Mouse (Mus musculus) stomach, embryonic 15.5 days (tissue): ENCODE results near the gene Dpy19l3. TPM values are rescaled to one million over a fixed set of nuclear protein-coding genes. Genes with fewer than 3 reads are reported as not detected.

Experiments used
- ATAC-seq: fragments of 200-750 bp; cut with Nextera tagmentation; 2 replicates; pipeline ENCODE4 v1.8.0; 2017; ENCODE audit warnings: low read depth, moderate number of reproducible peaks, moderate TSS enrichment; ENCODE audit not compliant: insufficient read depth, low FRiP score
- H3K27ac ChIP-seq: fragments of 300-500 bp; sonication (generic); 2 replicates; pipeline ENCODE4 v1.5.1; 2015; ENCODE audit warnings: mild to moderate bottlenecking, inconsistent platforms
- H3K27me3 ChIP-seq: fragments of 300-500 bp; sonication (generic); replicated peaks from 2 replicates; pipeline ENCODE4 v1.6.1; 2015; ENCODE audit warnings: inconsistent platforms
- H3K36me3 ChIP-seq: fragments of 300-500 bp; sonication (generic); 2 replicates; pipeline ENCODE4 v1.6.1; 2015; ENCODE audit warnings: inconsistent platforms
- H3K4me1 ChIP-seq: fragments of 300-500 bp; sonication (generic); 2 replicates; pipeline ENCODE4 v1.6.1; 2015; ENCODE audit warnings: inconsistent platforms
- H3K4me2 ChIP-seq: fragments of 300-500 bp; sonication (generic); 2 replicates; pipeline ENCODE4 v1.6.1; 2015; ENCODE audit warnings: mild to moderate bottlenecking, inconsistent platforms
- H3K4me3 ChIP-seq: fragments of 300-500 bp; sonication (generic); replicated peaks from 2 replicates; pipeline ENCODE4 v1.5.1; 2015; ENCODE audit warnings: inconsistent platforms
- H3K9ac ChIP-seq: fragments of 300-500 bp; sonication (generic); 2 replicates; pipeline ENCODE4 v1.6.1; 2015; ENCODE audit warnings: inconsistent platforms
- H3K9me3 ChIP-seq: fragments of 300-500 bp; sonication (generic); 2 replicates; pipeline ENCODE4 v1.6.1; 2016; ENCODE audit warnings: inconsistent platforms
- WGBS: fragments of 180-500 bp; shearing (Covaris S2); methylation state at CpG from one replicate; pipeline ENCODE4 v1.1.7; 2015; 5-methylcytosine and 5-hydroxymethylcytosine counted together
- polyA plus RNA-seq: library from polyadenylated mRNA; unstranded; fragments of >200 nt; fragmentation: Nextera tagmentation; extraction: Ambion mirVana; gene quantifications from 2 replicates; pipeline ENCODE4 v1.2.1, GENCODE M21; 2015

Dpy19l3 gene
- polyA plus RNA-seq, 1 experiment from 2014 or later = 21.1 TPM

GRCm38 (mm10) chr7:35746686-35747396 is 7.4 kb downstream of the Dpy19l3 start:
- H3K9ac ChIP-seq = no peak overlapping the region
- H3K9me3 ChIP-seq = no peaks in the 10 kb centered on the region
- WGBS = 86% methylated on average over 12 of the region's 12 CpGs
- no peak overlapping the region for H3K4me2 ChIP-seq
- no peaks in the 10 kb centered on the region for H3K27me3 ChIP-seq
- no peak overlapping the region for H3K27ac ChIP-seq
- H3K4me1 ChIP-seq = no peaks in the 10 kb centered on the region
- H3K36me3 ChIP-seq = 0 out of 2 replicates have a peak, but pooled peaks cover 3% of the 10 kb centered on the region
- no peak overlapping the region for H3K4me3 ChIP-seq
- ATAC-seq = no peak

- 69% methylated on average over 6 of the region's 6 CpGs for WGBS
- H3K4me2 ChIP-seq = no peak overlapping the region
Observed at GRCm38 (mm10) chr7:35745281-35745702, 9.0 kb downstream of the Dpy19l3 start.

DNA sequence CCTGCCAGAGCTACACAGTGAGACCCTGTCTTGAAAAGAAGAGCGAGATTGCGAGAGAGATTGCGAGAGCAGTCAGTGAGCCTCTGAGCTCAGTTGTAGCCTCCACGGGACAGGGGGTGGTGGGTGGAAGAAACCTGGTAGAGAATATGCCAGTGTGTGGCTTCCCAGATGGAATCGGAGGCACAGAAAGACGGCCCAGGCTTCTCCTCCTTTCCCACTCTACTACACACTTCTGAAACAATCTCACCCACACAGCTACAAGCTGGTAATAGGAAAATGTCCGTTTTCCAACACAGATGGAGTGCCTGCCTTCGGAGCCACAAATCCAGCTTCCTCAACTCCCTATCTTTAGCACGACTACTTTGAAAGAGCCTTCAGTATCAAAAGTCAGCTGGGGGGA is 9.5 kb downstream of the Dpy19l3 start:
- Histone ChIP-seq H3K27me3 (no peaks in the 10 kb centered on the region), H3K27ac (no peak overlapping the region), H3K4me3 (no peak overlapping the region), H3K36me3 (peaks cover 3% of the 10 kb centered on the region; the same call in 1 of the 2 replicates), H3K4me2 (no peak overlapping the region), H3K9me3 (no peaks in the 10 kb centered on the region), H3K4me1 (no peaks in the 10 kb centered on the region), H3K9ac (no peak overlapping the region)
- ATAC-seq = no peak
- WGBS = 89% methylated on average over 9 of the region's 9 CpGs

More at GRCm38 (mm10) chr7:35745281-35745702, 9.0 kb downstream of the Dpy19l3 start:
- ATAC-seq = peak; percentile 28; the same call in 1 of the 2 replicates
- no peaks in the 10 kb centered on the region for H3K4me1 ChIP-seq
- H3K27me3 ChIP-seq = no peaks in the 10 kb centered on the region
- no peak overlapping the region for H3K9ac ChIP-seq
- H3K4me3 ChIP-seq = no peak overlapping the region
- H3K9me3 ChIP-seq = no peaks in the 10 kb centered on the region
- H3K27ac ChIP-seq = no peak overlapping the region
- 0 out of 2 replicates have a peak, but pooled peaks cover 3% of the 10 kb centered on the region for H3K36me3 ChIP-seq

DNA sequence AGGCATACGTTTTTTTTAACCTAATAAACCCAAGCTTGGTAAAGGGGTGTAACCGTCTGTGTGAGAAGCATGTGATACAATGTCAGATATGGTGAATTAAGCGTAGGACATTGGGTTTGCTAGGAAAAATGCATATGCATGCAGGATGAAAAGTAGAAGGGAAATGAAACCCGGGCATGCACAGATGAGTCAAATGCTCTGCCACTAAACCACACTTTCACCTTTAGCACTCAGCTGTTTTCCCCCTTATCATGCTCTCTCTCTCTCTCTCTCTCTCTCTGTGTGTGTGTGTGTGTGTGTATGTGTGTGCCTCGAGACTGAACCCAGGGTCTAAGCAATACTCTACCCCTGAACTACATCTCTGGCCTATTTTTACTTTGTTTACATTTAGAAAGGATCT is 11.9 kb downstream of the Dpy19l3 start:
- Histone ChIP-seq H3K4me2 (no peak overlapping the region), H3K4me3 (no peak overlapping the region), H3K9me3 (no peaks in the 10 kb centered on the region), H3K27me3 (no peaks in the 10 kb centered on the region), H3K36me3 (no peaks in the 10 kb centered on the region; the same call in 1 of the 2 replicates), H3K4me1 (no peaks in the 10 kb centered on the region), H3K27ac (no peak overlapping the region), H3K9ac (no peak overlapping the region)
- 62% methylated on average over 5 of the region's 5 CpGs for WGBS
- ATAC-seq = no peak

DNA sequence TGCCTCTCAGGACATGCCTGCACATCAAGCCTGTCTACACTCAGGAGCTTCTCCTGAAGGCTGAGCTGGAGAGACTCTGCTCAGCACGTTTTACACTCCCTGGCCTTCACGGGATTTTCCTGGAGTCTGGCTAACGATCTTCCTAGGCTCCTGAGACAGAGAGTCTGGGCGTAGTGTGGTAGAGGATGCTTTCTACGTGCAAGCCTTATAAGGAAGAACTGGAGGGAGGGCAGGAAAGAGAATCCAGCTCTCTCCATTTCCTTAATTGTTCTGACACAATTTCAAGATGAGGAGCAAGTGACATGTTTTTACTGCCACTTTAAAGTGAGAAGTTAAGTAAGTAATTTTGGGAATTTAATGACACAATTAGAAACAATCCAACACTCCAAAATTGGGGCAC is 12.4 kb downstream of the Dpy19l3 start:
- no peak overlapping the region for H3K9ac ChIP-seq
- 75% methylated on average over 5 of the region's 5 CpGs for WGBS

DNA sequence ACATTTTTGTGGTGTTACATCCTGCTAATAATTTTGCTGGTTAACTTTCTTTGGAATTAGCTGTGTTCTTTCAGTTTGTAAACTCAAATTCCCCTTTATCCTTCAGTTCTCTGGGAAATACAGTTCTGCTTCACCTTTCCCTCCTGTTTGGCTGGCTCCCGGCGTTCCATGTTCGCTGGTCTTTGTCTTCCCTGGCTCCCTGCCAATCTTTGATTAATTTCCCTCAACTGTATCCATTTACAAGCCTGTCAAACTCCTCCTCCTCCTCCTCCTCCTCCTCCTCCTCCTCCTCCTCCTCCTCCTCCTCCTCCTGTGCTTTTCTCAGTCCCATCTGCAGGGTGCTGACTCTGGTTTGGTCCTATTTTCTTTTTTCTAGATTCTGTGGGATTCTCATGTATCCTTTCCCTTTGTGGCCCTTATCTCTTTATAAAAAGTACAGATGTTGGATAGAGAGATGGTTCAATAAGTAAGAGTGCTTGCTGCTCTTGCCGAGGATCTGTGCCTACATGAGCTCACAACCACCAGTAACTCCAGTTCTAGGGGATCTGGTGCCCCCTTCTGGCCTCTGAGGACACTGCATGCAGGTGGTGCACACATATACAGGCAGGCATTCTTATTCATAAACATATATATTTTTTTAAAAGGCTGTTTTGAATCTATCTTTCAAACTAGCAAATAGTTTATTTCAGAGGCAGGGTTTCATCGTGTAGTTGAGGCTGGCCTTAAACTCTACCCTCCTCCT is 13.6 kb downstream of the Dpy19l3 start:
- H3K9me3 ChIP-seq = no peaks in the 10 kb centered on the region
- no peaks in the 10 kb centered on the region for H3K27me3 ChIP-seq
- H3K9ac ChIP-seq = no peak overlapping the region
- no peak overlapping the region for H3K4me2 ChIP-seq
- no peaks in the 10 kb centered on the region; the same call in 1 of the 2 replicates for H3K36me3 ChIP-seq
- no peak overlapping the region for H3K27ac ChIP-seq
- H3K4me1 ChIP-seq = no peaks in the 10 kb centered on the region
- 55% methylated on average over 5 of the region's 5 CpGs for WGBS
- H3K4me3 ChIP-seq = no peak overlapping the region
- ATAC-seq = no peak

More for the DNA sequence above, 12.4 kb downstream of the Dpy19l3 start:
- Histone ChIP-seq H3K36me3 (no peaks in the 10 kb centered on the region; the same call in 1 of the 2 replicates), H3K4me2 (no peak overlapping the region), H3K4me3 (no peak overlapping the region), H3K27me3 (no peaks in the 10 kb centered on the region), H3K4me1 (no peaks in the 10 kb centered on the region), H3K27ac (no peak overlapping the region), H3K9me3 (no peaks in the 10 kb centered on the region)
- no peak for ATAC-seq

GRCm38 (mm10) chr7:35738871-35739270 is 15.4 kb downstream of the Dpy19l3 start:
- ATAC-seq = no peak
- no peaks in the 10 kb centered on the region for H3K4me1 ChIP-seq
- no peak overlapping the region for H3K4me2 ChIP-seq
- no peak overlapping the region for H3K9ac ChIP-seq
- no peak overlapping the region for H3K4me3 ChIP-seq
- no peaks in the 10 kb centered on the region; the same call in 1 of the 2 replicates for H3K36me3 ChIP-seq
- H3K27me3 ChIP-seq = no peaks in the 10 kb centered on the region
- no peaks in the 10 kb centered on the region for H3K9me3 ChIP-seq
- no peak overlapping the region for H3K27ac ChIP-seq

DNA sequence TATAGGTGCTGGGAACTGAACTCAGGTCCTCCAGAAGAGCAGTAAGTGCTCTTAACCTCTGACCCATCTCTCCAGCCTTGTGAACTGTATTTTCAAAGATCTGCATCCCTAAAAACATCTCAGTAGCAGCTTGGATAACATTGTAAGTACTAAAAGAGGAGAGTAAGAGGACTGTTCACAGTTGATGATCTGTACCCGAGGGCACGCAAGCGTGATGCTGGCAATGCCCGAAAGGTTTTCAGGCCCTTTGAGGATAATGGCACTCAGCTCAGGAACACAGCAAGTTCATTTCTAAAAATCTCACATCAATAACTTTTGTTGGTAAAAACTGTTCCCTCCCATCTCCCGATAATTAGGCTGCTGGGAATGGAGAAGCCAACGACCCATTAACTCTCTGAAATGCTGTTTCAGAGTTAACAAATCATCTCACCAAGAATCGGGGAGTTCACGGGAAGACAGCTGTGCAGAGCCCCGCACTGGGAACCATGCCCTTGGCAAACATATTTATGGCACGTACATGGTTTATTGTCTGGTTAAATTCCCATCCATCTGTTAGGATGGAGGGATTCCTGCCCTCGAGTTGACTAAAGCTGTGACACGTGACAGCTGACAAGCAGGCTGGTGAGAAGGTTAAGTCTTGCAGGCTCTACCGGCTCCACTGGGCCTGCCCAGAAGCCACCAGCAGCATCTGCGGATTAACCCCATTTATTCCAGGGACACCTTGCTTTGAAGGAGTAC is 20.8 kb downstream of the Dpy19l3 start:
- Histone ChIP-seq H3K9ac (no peak overlapping the region), H3K36me3 (no peaks in the 10 kb centered on the region), H3K4me1 (no peaks in the 10 kb centered on the region), H3K27me3 (no peaks in the 10 kb centered on the region), H3K27ac (no peak overlapping the region), H3K4me3 (no peak overlapping the region), H3K4me2 (no peak overlapping the region), H3K9me3 (no peaks in the 10 kb centered on the region)
- 65% methylated on average over 14 of the region's 14 CpGs for WGBS
- ATAC-seq = no peak

DNA sequence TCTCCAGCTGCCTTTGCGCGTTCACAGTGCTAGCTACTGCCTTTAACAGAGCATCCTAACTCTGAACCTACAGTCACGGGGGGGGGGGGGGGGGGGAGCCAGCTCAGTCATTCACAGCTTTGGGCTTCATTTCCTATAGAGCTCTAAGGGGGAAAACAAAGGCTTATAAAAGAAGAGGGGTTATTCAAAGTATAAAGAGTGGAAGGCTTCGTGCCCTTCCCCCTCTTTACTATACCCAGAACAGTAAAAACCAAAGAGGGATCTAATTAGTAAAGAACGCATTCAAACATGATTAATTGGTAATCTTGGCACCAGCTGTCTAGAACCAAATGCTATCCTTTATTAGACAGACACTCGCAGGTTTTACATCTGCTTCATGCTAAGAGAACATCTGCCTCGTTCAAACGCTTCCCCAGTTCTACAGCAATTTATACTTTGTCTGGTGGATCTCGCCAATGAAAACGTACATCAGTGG is 21.6 kb downstream of the Dpy19l3 start:
- H3K4me1 ChIP-seq = no peaks in the 10 kb centered on the region
- H3K4me2 ChIP-seq = no peak overlapping the region
- ATAC-seq = no peak
- H3K9me3 ChIP-seq = no peaks in the 10 kb centered on the region
- no peaks in the 10 kb centered on the region for H3K36me3 ChIP-seq
- WGBS = 87% methylated on average over 9 of the region's 10 CpGs
- H3K9ac ChIP-seq = no peak overlapping the region
- H3K4me3 ChIP-seq = no peak overlapping the region
- H3K27me3 ChIP-seq = no peaks in the 10 kb centered on the region
- H3K27ac ChIP-seq = no peak overlapping the region

- Histone ChIP-seq H3K36me3 (peaks cover 8% of the 10 kb centered on the region; the same call in 1 of the 2 replicates), H3K27ac (no peak overlapping the region), H3K4me2 (no peak overlapping the region), H3K9ac (no peak overlapping the region), H3K4me1 (no peaks in the 10 kb centered on the region), H3K4me3 (no peak overlapping the region), H3K9me3 (no peaks in the 10 kb centered on the region), H3K27me3 (no peaks in the 10 kb centered on the region)
- WGBS = 70% methylated on average over 9 of the region's 9 CpGs
- peak; percentile 71; the same call in 1 of the 2 replicates for ATAC-seq
Observed at GRCm38 (mm10) chr7:35729621-35730031, 24.6 kb downstream of the Dpy19l3 start.

GRCm38 (mm10) chr7:35728376-35728775 is 25.9 kb downstream of the Dpy19l3 start:
- ATAC-seq = no peak

More at GRCm38 (mm10) chr7:35728376-35728775, 25.9 kb downstream of the Dpy19l3 start:
- H3K27me3 ChIP-seq = no peaks in the 10 kb centered on the region
- H3K4me3 ChIP-seq = no peak overlapping the region
- no peak overlapping the region for H3K9ac ChIP-seq
- no peaks in the 10 kb centered on the region for H3K4me1 ChIP-seq
- 92% methylated on average over 12 of the region's 12 CpGs for WGBS
- H3K36me3 ChIP-seq = peaks cover 12% of the 10 kb centered on the region; the same call in 1 of the 2 replicates
- no peaks in the 10 kb centered on the region for H3K9me3 ChIP-seq
- H3K27ac ChIP-seq = no peak overlapping the region
- H3K4me2 ChIP-seq = no peak overlapping the region
